Mouse (Mus musculus): ENCODE measurements around the gene Arhgap22. TPM values are rescaled to one million over a fixed set of nuclear protein-coding genes. Genes with fewer than 3 reads are reported as not detected.
A peak's percentile ranks its signal among the peaks of the same experiment; 100 is the strongest.

The Arhgap22 gene
- total and polyA plus RNA-seq, 3 experiments = 1.3 to 3.0 (median 1.6) TPM

- WGBS = under 1% methylated on average over 106 of the region's 106 CpGs
- Histone ChIP-seq H3K4me1 (ENCODE audit: control insufficient read depth, insufficient read depth, low read length) (no peaks in the 10 kb centered on the region), H3K4me3 (peak overlapping the region; percentile 64), H3K9ac (ENCODE audit: low read depth, low read length) (peak overlapping the region; percentile 76), H3K27me3 (ENCODE audit: control insufficient read depth, insufficient read depth, low read length) (no peaks in the 10 kb centered on the region), H3K79me2 (replicated peaks; ENCODE audit: control insufficient read depth, insufficient read depth, low read length) (no peaks in the 10 kb centered on the region), H3K27ac (no peak overlapping the region), H3K36me3 (ENCODE audit: control insufficient read depth, insufficient read depth, low read length) (no peaks in the 10 kb centered on the region)
- DNase-seq = peak; percentile 80 to 82
- intact Hi-C loops (cut with DNase I) = no loop called here
- TF ChIP-seq CTCF (IDR thresholded peaks at IDR 0.05) (peak; percentile 97), POLR2A (IDR thresholded peaks at IDR 0.05; ENCODE audit: insufficient read depth, low read depth, low read length) (no peak)
These were observed 106.0 kb downstream of the Arhgap22 start for GRCm38 (mm10) chr14:33319541-33320521.

GRCm38 (mm10) chr14:33320856-33321255, 107.0 kb downstream of the Arhgap22 start:
- H3K4me3 ChIP-seq = peak overlapping the region; percentile 64; the same call in 1 of the 2 replicates
- H3K4me1 ChIP-seq (ENCODE audit: control insufficient read depth, insufficient read depth, low read length) = no peaks in the 10 kb centered on the region
- no peak for DNase-seq
- no peak overlapping the region for H3K27ac ChIP-seq
- intact Hi-C loops (cut with DNase I) = no loop called here
- no peak for TF ChIP-seq EP300 (IDR thresholded peaks at IDR 0.05; ENCODE audit: insufficient read depth, low read depth, low read length)
- TF ChIP-seq POLR2A (IDR thresholded peaks at IDR 0.05; ENCODE audit: insufficient read depth, low read depth, low read length) = no peak
- no peak for TF ChIP-seq CTCF (IDR thresholded peaks at IDR 0.05)
- WGBS = 20% methylated on average over 7 of the region's 7 CpGs
- no peak overlapping the region for H3K9ac ChIP-seq (ENCODE audit: low read depth, low read length)
- no peaks in the 10 kb centered on the region for H3K27me3 ChIP-seq (ENCODE audit: control insufficient read depth, insufficient read depth, low read length)
- H3K36me3 ChIP-seq (ENCODE audit: control insufficient read depth, insufficient read depth, low read length) = no peaks in the 10 kb centered on the region
- no peaks in the 10 kb centered on the region for H3K79me2 ChIP-seq (replicated peaks; ENCODE audit: control insufficient read depth, insufficient read depth, low read length)

- H3K27ac ChIP-seq = no peak overlapping the region
- no peaks in the 10 kb centered on the region for H3K36me3 ChIP-seq (ENCODE audit: control insufficient read depth, insufficient read depth, low read length)
- no peak overlapping the region for H3K9ac ChIP-seq (ENCODE audit: low read depth, low read length)
- H3K27me3 ChIP-seq (ENCODE audit: control insufficient read depth, insufficient read depth, low read length) = no peaks in the 10 kb centered on the region
- no peak overlapping the region for H3K4me3 ChIP-seq
- TF ChIP-seq CTCF (IDR thresholded peaks at IDR 0.05) (peak; percentile 92), EP300 (IDR thresholded peaks at IDR 0.05; ENCODE audit: insufficient read depth, low read depth, low read length) (no peak)
- no peaks in the 10 kb centered on the region for H3K79me2 ChIP-seq (replicated peaks; ENCODE audit: control insufficient read depth, insufficient read depth, low read length)
- 24% methylated on average over 7 of the region's 7 CpGs for WGBS
- intact Hi-C loops (cut with DNase I) = no loop called here
- no peaks in the 10 kb centered on the region for H3K4me1 ChIP-seq (ENCODE audit: control insufficient read depth, insufficient read depth, low read length)
- DNase-seq = peak; percentile 61 to 71
These were observed 108.8 kb downstream of the Arhgap22 start for GRCm38 (mm10) chr14:33322661-33323088.

- WGBS = 58% methylated on average over 6 of the region's 6 CpGs
- intact Hi-C loops (cut with DNase I) = no loop called here
These were observed 110.7 kb downstream of the Arhgap22 start for GRCm38 (mm10) chr14:33324556-33324955.

GRCm38 (mm10) chr14:33328369-33328768, 114.5 kb downstream of the Arhgap22 start:
- H3K9ac ChIP-seq (ENCODE audit: low read depth, low read length) = no peak overlapping the region
- H3K79me2 ChIP-seq (replicated peaks; ENCODE audit: control insufficient read depth, insufficient read depth, low read length) = no peaks in the 10 kb centered on the region
- DNase-seq = peak in 1 of 2 experiments; percentile 41
- intact Hi-C loops (cut with DNase I) = no loop called here
- peaks cover 3% of the 10 kb centered on the region for H3K4me1 ChIP-seq (ENCODE audit: control insufficient read depth, insufficient read depth, low read length)
- H3K27me3 ChIP-seq (ENCODE audit: control insufficient read depth, insufficient read depth, low read length) = no peaks in the 10 kb centered on the region
- WGBS = 46% methylated on average over 5 of the region's 5 CpGs
- no peak overlapping the region for H3K4me3 ChIP-seq
- H3K27ac ChIP-seq = peak overlapping the region; percentile 31
- no peak for TF ChIP-seq CTCF (IDR thresholded peaks at IDR 0.05)
- no peak for TF ChIP-seq POLR2A (IDR thresholded peaks at IDR 0.05; ENCODE audit: insufficient read depth, low read depth, low read length)
- TF ChIP-seq EP300 (IDR thresholded peaks at IDR 0.05; ENCODE audit: insufficient read depth, low read depth, low read length) = no peak
- no peaks in the 10 kb centered on the region for H3K36me3 ChIP-seq (ENCODE audit: control insufficient read depth, insufficient read depth, low read length)

More at GRCm38 (mm10) chr14:33324556-33324955, 110.7 kb downstream of the Arhgap22 start:
- Histone ChIP-seq H3K27ac (no peak overlapping the region), H3K4me3 (no peak overlapping the region), H3K4me1 (ENCODE audit: control insufficient read depth, insufficient read depth, low read length) (peaks cover 3% of the 10 kb centered on the region), H3K36me3 (ENCODE audit: control insufficient read depth, insufficient read depth, low read length) (no peaks in the 10 kb centered on the region), H3K9ac (ENCODE audit: low read depth, low read length) (no peak overlapping the region), H3K79me2 (replicated peaks; ENCODE audit: control insufficient read depth, insufficient read depth, low read length) (no peaks in the 10 kb centered on the region), H3K27me3 (ENCODE audit: control insufficient read depth, insufficient read depth, low read length) (no peaks in the 10 kb centered on the region)
- DNase-seq = peak in 1 of 2 experiments; percentile 37
- TF ChIP-seq POLR2A (IDR thresholded peaks at IDR 0.05; ENCODE audit: insufficient read depth, low read depth, low read length) (no peak), EP300 (IDR thresholded peaks at IDR 0.05; ENCODE audit: insufficient read depth, low read depth, low read length) (no peak), CTCF (IDR thresholded peaks at IDR 0.05) (no peak)

GRCm38 (mm10) chr14:33329297-33329805, 115.5 kb downstream of the Arhgap22 start:
- peak in 1 of 2 experiments; percentile 31 for DNase-seq
- intact Hi-C loops (cut with DNase I) = no loop called here

More at GRCm38 (mm10) chr14:33329297-33329805, 115.5 kb downstream of the Arhgap22 start:
- Histone ChIP-seq H3K9ac (ENCODE audit: low read depth, low read length) (no peak overlapping the region), H3K27ac (no peak overlapping the region; the same call in 1 of the 2 replicates), H3K27me3 (ENCODE audit: control insufficient read depth, insufficient read depth, low read length) (no peaks in the 10 kb centered on the region), H3K4me1 (ENCODE audit: control insufficient read depth, insufficient read depth, low read length) (peaks cover 3% of the 10 kb centered on the region), H3K79me2 (replicated peaks; ENCODE audit: control insufficient read depth, insufficient read depth, low read length) (no peaks in the 10 kb centered on the region), H3K36me3 (ENCODE audit: control insufficient read depth, insufficient read depth, low read length) (no peaks in the 10 kb centered on the region), H3K4me3 (no peak overlapping the region)
- TF ChIP-seq EP300 (IDR thresholded peaks at IDR 0.05; ENCODE audit: insufficient read depth, low read depth, low read length) = 0 out of 2 replicates have a peak, but pooled peaks have one; percentile 28
- TF ChIP-seq POLR2A (IDR thresholded peaks at IDR 0.05; ENCODE audit: insufficient read depth, low read depth, low read length) = no peak
- no peak for TF ChIP-seq CTCF (IDR thresholded peaks at IDR 0.05)
- WGBS = 81% methylated on average over 5 of the region's 5 CpGs

Measured in heart, adult 2 months (tissue).